Mouse (Mus musculus) Patski (cell line): Measurements from ENCODE around the gene Leng8. TPM values are rescaled to one million over a fixed set of nuclear protein-coding genes. Genes with fewer than 3 reads are reported as not detected.

ENCODE experiments used
- ATAC-seq: fragments of 100-300 bp; one replicate; pipeline ENCODE4 v1.8.0; 2021
- CTCF ChIA-PET: fragments of 350-600 bp; sonication (Branson Sonifier 250); formaldehyde crosslinking; loops from one replicate; lab custom pipeline; 2022; ENCODE audit warnings: inconsistent platforms; lab: Charles Lee
- POLR2A ChIA-PET: fragments of 350-600 bp; sonication (Branson Sonifier 250); formaldehyde crosslinking; loops from one replicate; lab custom pipeline; 2022; ENCODE audit warnings: antibody characterized with exemption, inconsistent platforms; lab: Charles Lee
- DNase-seq: peaks from one replicate; pipeline ENCODE4 v3.0.0-alpha.2; 2011; ENCODE audit warnings: low read depth, low spot score
- H3K27me3 ChIP-seq: fragments of 371-371 bp; one replicate; pipeline ENCODE4 v1.5.1; 2021
- CTCF ChIP-seq: fragments of 100-300 bp; IDR thresholded peaks from one replicate; pipeline ENCODE4 v1.5.1; 2021
- in situ Hi-C: fragments of 300-500 bp; cut with MboI; formaldehyde crosslinking; loops from 3 replicates; pipeline ENCODE4 v1.11.1; 2018; ENCODE audit warnings: low pct_unique_long_range_greater_than_20kb, mixed read lengths
- polyA plus RNA-seq: library from polyadenylated mRNA; unstranded; gene quantifications from one replicate; pipeline ENCODE4 v1.2.3, GENCODE M21; 2021

The Leng8 gene
- polyA plus RNA-seq, 1 experiment from 2014 or later: 92.8 TPM

GRCm38 (mm10) chr7:4126992-4127785 is 9.7 kb upstream of the Leng8 start:
- CTCF ChIA-PET: no interaction called here
- no peaks in the 10 kb centered on the region for H3K27me3 ChIP-seq
- no peak for TF ChIP-seq CTCF
- DNase-seq (no peak), ATAC-seq (no peak)
- in situ Hi-C loops: loop anchor here (5.0 kb wide), 1 partner anchor 300 kb away; no protein-coding TSS in a partner anchor
- POLR2A ChIA-PET: no interaction called here

- DNase-seq (no peak), ATAC-seq (no peak)
- H3K27me3 ChIP-seq: no peaks in the 10 kb centered on the region
- no peak for TF ChIP-seq CTCF
- in situ Hi-C loops: loop anchor here (5.0 kb wide), 1 partner anchor 299 kb away; no protein-coding TSS in a partner anchor
- ChIA-PET POLR2A (no interaction called here), CTCF (no interaction called here)
Observed at GRCm38 (mm10) chr7:4127894-4128293, 8.9 kb upstream of the Leng8 start.

GRCm38 (mm10) chr7:4128860-4129259 is 8.0 kb upstream of the Leng8 start:
- CTCF ChIA-PET: interaction anchor here (1.8 kb wide), 1 partner anchor 342 kb away, joined by 5 read pairs; no protein-coding TSS in a partner anchor
- in situ Hi-C loops: loop anchor here (5.0 kb wide), 1 partner anchor 298 kb away; no protein-coding TSS in a partner anchor
- POLR2A ChIA-PET: no interaction called here
- no peak for TF ChIP-seq CTCF
- no peak for DNase-seq
- no peaks in the 10 kb centered on the region for H3K27me3 ChIP-seq
- no peak for ATAC-seq

- no peak for TF ChIP-seq CTCF
Observed at GRCm38 (mm10) chr7:4130686-4131452, 6.0 kb upstream of the Leng8 start.

GRCm38 (mm10) chr7:4131964-4132363 is 4.9 kb upstream of the Leng8 start:
- H3K27me3 ChIP-seq: no peaks in the 10 kb centered on the region
- POLR2A ChIA-PET: no interaction called here
- no peak for DNase-seq
- TF ChIP-seq CTCF: no peak
- in situ Hi-C loops: loop anchor here (10.0 kb wide), 1 partner anchor 437 kb away; the partner anchor contains the start of genes Mboat7 and Tsen34
- ATAC-seq: no peak
- CTCF ChIA-PET: interaction anchor here (0.8 to 1.4 kb wide), 2 partner anchors 18 to 295 kb away, joined by 3 read pairs; no protein-coding TSS in a partner anchor

More at GRCm38 (mm10) chr7:4130686-4131452, 6.0 kb upstream of the Leng8 start:
- CTCF ChIA-PET: interaction anchor here (0.9 to 1.8 kb wide), 10 partner anchors 10 to 382 kb away, joined by 3 to 8 read pairs (median 4); partner anchors contain the start of genes Leng9 and Ttyh1
- POLR2A ChIA-PET: interaction anchor here (0.6 kb wide), 1 partner anchor 128 kb away, joined by 3 read pairs; no protein-coding TSS in a partner anchor
- DNase-seq (no peak), ATAC-seq (peak; percentile 72)
- in situ Hi-C loops: loop anchor here (10.0 kb wide), 1 partner anchor 436 kb away; the partner anchor contains the start of genes Mboat7 and Tsen34
- H3K27me3 ChIP-seq: no peaks in the 10 kb centered on the region

GRCm38 (mm10) chr7:4132581-4132980 is 4.3 kb upstream of the Leng8 start:
- ChIA-PET POLR2A (no interaction called here), CTCF (interaction anchor here (0.8 kb wide), 1 partner anchor 294 kb away, joined by 3 read pairs; no protein-coding TSS in a partner anchor)
- no peaks in the 10 kb centered on the region for H3K27me3 ChIP-seq
- no peak for ATAC-seq
- in situ Hi-C loops: loop anchor here (10.0 kb wide), 1 partner anchor 438 kb away; the partner anchor contains the start of genes Mboat7 and Tsen34
- TF ChIP-seq CTCF: no peak
- DNase-seq: no peak

GRCm38 (mm10) chr7:4132998-4133397 is 3.8 kb upstream of the Leng8 start:
- H3K27me3 ChIP-seq: no peaks in the 10 kb centered on the region
- DNase-seq (no peak), ATAC-seq (no peak)
- ChIA-PET POLR2A (no interaction called here), CTCF (interaction anchor here (1.0 kb wide), 1 partner anchor 12 kb away, joined by 7 read pairs; no protein-coding TSS in a partner anchor)
- TF ChIP-seq CTCF: no peak
- in situ Hi-C loops: loop anchor here (10.0 kb wide), 1 partner anchor 438 kb away; the partner anchor contains the start of genes Mboat7 and Tsen34

GRCm38 (mm10) chr7:4134911-4135310 is 1.9 kb upstream of the Leng8 start:
- ATAC-seq (no peak), DNase-seq (no peak)
- ChIA-PET CTCF (interaction anchor here (1.1 to 3.3 kb wide), 3 partner anchors 9 to 292 kb away, joined by 3 to 11 read pairs (median 3); no protein-coding TSS in a partner anchor), POLR2A (no interaction called here)
- in situ Hi-C loops: loop anchor here (10.0 kb wide), 1 partner anchor 440 kb away; the partner anchor contains the start of genes Mboat7 and Tsen34
- no peaks in the 10 kb centered on the region for H3K27me3 ChIP-seq
- no peak for TF ChIP-seq CTCF

GRCm38 (mm10) chr7:4136404-4136770 is 452 bp upstream of the Leng8 start:
- no peaks in the 10 kb centered on the region for H3K27me3 ChIP-seq
- ChIA-PET CTCF (interaction anchor here (0.7 to 3.3 kb wide), 5 partner anchors 10 to 333 kb away, joined by 3 to 11 read pairs (median 4); no protein-coding TSS in a partner anchor), POLR2A (interaction anchor here (0.7 to 0.9 kb wide), 2 partner anchors 11 to 14 kb away, joined by 3 read pairs; partner anchors contain the start of gene Leng9)
- in situ Hi-C loops: loop anchor here (10.0 kb wide), 1 partner anchor 442 kb away; the partner anchor contains the start of genes Mboat7 and Tsen34
- TF ChIP-seq CTCF: no peak
- ATAC-seq (peak; percentile 10), DNase-seq (no peak)

- no peaks in the 10 kb centered on the region for H3K27me3 ChIP-seq
- ChIA-PET CTCF (interaction anchor here (1.3 kb wide), 1 partner anchor 10 kb away, joined by 4 read pairs; no protein-coding TSS in a partner anchor), POLR2A (interaction anchor here (0.7 kb wide), 1 partner anchor 876 kb away, joined by 3 read pairs; no protein-coding TSS in a partner anchor)
- in situ Hi-C loops: loop anchor here (10.0 kb wide), 1 partner anchor 443 kb away; the partner anchor contains the start of genes Mboat7 and Tsen34
- DNase-seq (no peak), ATAC-seq (no peak)
- TF ChIP-seq CTCF: no peak
Observed at GRCm38 (mm10) chr7:4137746-4138145, 907 bp downstream of the Leng8 start.
